Mouse (Mus musculus) embryonic facial prominence, embryonic 15.5 days (tissue): ENCODE data around the gene Wwc2. TPM values are rescaled to one million over a fixed set of nuclear protein-coding genes. Genes with fewer than 3 reads are reported as not detected.

Experiments used
- ATAC-seq: fragments of 200-750 bp; cut with Nextera tagmentation; 2 replicates; pipeline ENCODE4 v1.8.0; 2017; ENCODE audit warnings: low read depth, moderate TSS enrichment; ENCODE audit not compliant: insufficient number of reproducible peaks, low FRiP score, low TSS enrichment
- H3K27ac ChIP-seq: fragments of 300-500 bp; sonication (generic); replicated peaks from 2 replicates; pipeline ENCODE4 v1.5.1; 2015; ENCODE audit warnings: mild to moderate bottlenecking, inconsistent platforms
- H3K27me3 ChIP-seq: fragments of 300-500 bp; sonication (generic); 2 replicates; pipeline ENCODE4 v1.6.1; 2015; ENCODE audit warnings: inconsistent platforms
- H3K36me3 ChIP-seq: fragments of 300-500 bp; sonication (generic); 2 replicates; pipeline ENCODE4 v1.6.1; 2015; ENCODE audit warnings: mild to moderate bottlenecking, inconsistent platforms
- H3K4me1 ChIP-seq: fragments of 300-500 bp; sonication (generic); 2 replicates; pipeline ENCODE4 v1.6.1; 2015; ENCODE audit warnings: inconsistent platforms
- H3K4me2 ChIP-seq: fragments of 300-500 bp; sonication (generic); replicated peaks from 2 replicates; pipeline ENCODE4 v1.6.1; 2015; ENCODE audit warnings: mild to moderate bottlenecking, inconsistent platforms
- H3K4me3 ChIP-seq: fragments of 300-500 bp; sonication (generic); replicated peaks from 2 replicates; pipeline ENCODE4 v1.5.1; 2015; ENCODE audit warnings: mild to moderate bottlenecking, inconsistent platforms
- H3K9ac ChIP-seq: fragments of 300-500 bp; sonication (generic); 2 replicates; pipeline ENCODE4 v1.6.1; 2015; ENCODE audit warnings: inconsistent platforms
- H3K9me3 ChIP-seq: fragments of 300-500 bp; sonication (generic); replicated peaks from 2 replicates; pipeline ENCODE4 v1.6.1; 2016; ENCODE audit warnings: inconsistent platforms
- WGBS: fragments of 180-500 bp; shearing (Covaris S2); methylation state at CpG from one replicate; pipeline ENCODE4 v1.1.7; 2015; 5-methylcytosine and 5-hydroxymethylcytosine counted together
- polyA plus RNA-seq: library from polyadenylated mRNA; unstranded; fragments of >200 nt; fragmentation: Nextera tagmentation; extraction: Ambion mirVana; gene quantifications from 2 replicates; pipeline ENCODE4 v1.2.1, GENCODE M21; 2015

Gene Wwc2
- polyA plus RNA-seq, 1 experiment from 2014 or later: 12.0 TPM

DNA sequence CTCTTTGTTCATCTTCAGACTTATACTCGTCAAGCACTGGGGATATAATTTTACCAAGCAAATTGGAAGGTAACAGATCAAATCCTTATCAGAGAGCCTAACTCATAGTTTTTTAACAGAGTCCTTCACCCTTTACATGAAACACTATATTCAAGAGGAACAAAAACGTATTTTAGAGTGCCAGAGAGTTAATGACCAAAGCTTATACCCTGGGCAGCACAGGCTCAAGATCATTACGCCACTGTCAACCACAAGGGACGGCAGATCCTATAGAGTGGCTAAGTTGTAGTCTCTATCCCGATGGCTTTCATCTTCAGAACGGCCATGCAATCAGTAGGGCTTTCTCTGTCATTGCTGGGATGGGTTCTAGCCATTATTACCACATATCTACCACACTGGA is 168.9 kb downstream of the Wwc2 start, which contains the start of gene Cldn24:
TSS of gene Cldn24 (plus strand) at position 301 of the 400 bp plus-strand sequence.
- H3K36me3 ChIP-seq: no peaks in the 10 kb centered on the region
- no peak within 1 kb of the TSS for H3K4me3 ChIP-seq
- H3K4me2 ChIP-seq: no peak within 1 kb of the TSS
- WGBS: 74% methylated on average over 6 of the region's 6 CpGs
- H3K27me3 ChIP-seq: no peaks in the 10 kb centered on the region
- no peak for ATAC-seq
- peaks cover 9% of the 10 kb centered on the region; the same call in 1 of the 2 replicates for H3K4me1 ChIP-seq
- no peaks in the 10 kb centered on the region for H3K9me3 ChIP-seq
- no peak within 1 kb of the TSS for H3K27ac ChIP-seq
- no peak within 1 kb of the TSS for H3K9ac ChIP-seq

DNA sequence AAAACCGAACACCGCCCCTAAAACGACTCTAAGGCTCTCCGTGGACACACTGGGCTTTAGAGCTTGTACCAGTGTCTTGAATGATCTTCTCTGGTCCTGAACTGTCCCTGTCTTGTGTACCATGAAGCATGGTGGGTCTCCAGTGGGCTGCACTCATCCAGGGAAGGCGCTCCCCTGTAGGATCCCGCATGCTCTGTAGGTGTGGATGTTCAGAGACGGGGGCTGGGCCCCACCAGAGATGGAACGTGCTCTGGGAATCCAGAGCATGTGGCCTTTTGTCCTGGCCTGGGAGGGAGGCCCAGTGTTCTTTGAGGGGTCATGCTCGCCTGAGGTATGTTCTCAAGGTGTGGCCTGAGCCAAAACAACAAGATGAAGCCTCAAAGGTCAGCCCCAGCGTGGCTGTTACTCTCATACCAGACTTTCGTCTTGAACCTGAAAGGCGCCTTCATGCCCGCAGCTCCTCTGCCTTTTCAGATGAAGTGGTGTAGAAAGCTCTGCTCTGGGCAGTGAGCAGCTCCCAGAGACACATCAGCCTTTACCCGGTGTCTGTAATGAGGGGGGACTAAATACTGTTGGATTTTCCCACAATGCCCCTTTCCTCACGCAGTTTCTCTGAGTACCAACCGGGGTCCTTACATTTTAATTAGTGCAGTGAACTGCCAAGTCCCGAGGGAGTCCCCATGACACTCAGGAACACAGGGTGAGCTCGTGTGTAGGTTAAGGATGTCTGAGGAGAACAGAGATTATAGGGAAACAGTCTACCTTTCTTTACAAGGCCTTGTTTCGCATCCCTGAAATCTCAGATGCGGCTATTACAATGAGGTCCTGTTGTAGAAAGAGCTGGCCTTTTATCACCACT is 169.6 kb downstream of the Wwc2 start:
- Histone ChIP-seq H3K36me3 (no peaks in the 10 kb centered on the region), H3K9me3 (no peaks in the 10 kb centered on the region), H3K27me3 (no peaks in the 10 kb centered on the region), H3K4me2 (no peak overlapping the region), H3K9ac (no peak overlapping the region), H3K27ac (no peak overlapping the region), H3K4me1 (peaks cover 9% of the 10 kb centered on the region; the same call in 1 of the 2 replicates), H3K4me3 (no peak overlapping the region)
- ATAC-seq: no peak
- WGBS: 85% methylated on average over 20 of the region's 20 CpGs

DNA sequence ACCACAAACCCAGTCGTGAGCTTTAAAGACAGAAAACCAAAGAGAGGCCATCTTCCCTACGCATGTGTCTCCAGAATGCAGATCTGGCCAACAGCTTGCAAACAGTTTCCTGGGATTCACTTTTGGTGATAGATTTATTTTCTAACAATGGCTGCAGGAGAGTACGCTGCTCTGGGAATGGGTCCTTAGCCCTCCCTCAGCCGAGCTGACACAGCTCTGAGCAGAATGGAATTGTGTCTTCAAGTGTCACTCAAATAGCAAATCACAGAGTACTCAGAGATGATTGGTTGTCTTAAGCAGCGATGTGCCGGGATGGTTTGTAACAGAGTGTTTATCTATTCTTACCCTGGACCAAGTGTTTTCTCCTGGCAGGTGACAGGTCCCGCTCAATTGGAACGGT is 171.7 kb downstream of the Wwc2 start:
- WGBS: 83% methylated on average over 8 of the region's 8 CpGs
- Histone ChIP-seq H3K4me3 (no peak overlapping the region), H3K36me3 (no peaks in the 10 kb centered on the region), H3K4me1 (peaks cover 5% of the 10 kb centered on the region; the same call in 1 of the 2 replicates), H3K9ac (no peak overlapping the region), H3K27ac (no peak overlapping the region), H3K9me3 (no peaks in the 10 kb centered on the region), H3K27me3 (no peaks in the 10 kb centered on the region), H3K4me2 (no peak overlapping the region)
- no peak for ATAC-seq

DNA sequence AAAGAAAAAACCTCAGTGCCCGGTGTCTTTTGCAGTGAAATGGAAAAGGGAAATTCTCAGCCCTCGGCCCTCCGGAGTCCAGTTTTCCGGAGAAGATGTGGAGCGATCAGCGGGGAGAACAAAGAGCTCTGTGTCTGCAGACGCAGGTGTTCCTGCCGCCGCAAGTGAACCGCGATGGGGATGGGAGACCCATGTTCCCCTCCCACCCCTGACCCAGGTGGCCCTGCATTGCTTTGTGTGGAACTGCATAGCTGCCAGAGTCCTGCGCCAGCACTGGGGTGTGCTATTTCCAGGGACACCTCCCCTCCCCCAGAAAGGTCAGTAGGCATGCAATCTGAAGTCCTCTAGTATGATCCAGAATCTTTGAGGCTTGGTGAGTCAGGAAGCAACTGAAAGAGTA is 179.5 kb downstream of the Wwc2 start:
- no peaks in the 10 kb centered on the region for H3K36me3 ChIP-seq
- no peak overlapping the region for H3K4me2 ChIP-seq
- ATAC-seq: no peak
- 66% methylated on average over 12 of the region's 12 CpGs for WGBS
- H3K27me3 ChIP-seq: no peaks in the 10 kb centered on the region
- no peaks in the 10 kb centered on the region for H3K9me3 ChIP-seq
- H3K27ac ChIP-seq: no peak overlapping the region
- no peak overlapping the region for H3K4me3 ChIP-seq
- H3K4me1 ChIP-seq: no peaks in the 10 kb centered on the region
- H3K9ac ChIP-seq: no peak overlapping the region

DNA sequence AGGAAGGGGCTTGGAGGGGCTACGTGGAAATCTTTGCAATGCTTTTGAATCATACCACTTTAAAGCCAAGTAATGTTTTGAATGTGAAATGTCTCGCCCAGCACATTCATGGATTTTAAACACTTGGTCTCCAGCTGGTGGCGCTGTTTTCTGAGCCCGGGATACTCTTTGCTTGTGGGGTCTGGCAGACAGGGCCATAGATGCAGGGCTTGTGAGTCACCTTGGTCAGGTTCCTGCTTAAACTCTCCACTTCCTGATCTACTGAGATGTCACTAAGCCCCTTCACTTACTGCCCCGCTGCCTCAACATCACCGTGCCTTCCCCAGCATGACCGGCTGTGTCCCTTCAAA is 180.1 kb downstream of the Wwc2 start:
- Histone ChIP-seq H3K36me3 (no peaks in the 10 kb centered on the region), H3K27me3 (no peaks in the 10 kb centered on the region), H3K4me2 (no peak overlapping the region), H3K9ac (no peak overlapping the region), H3K27ac (no peak overlapping the region), H3K4me3 (no peak overlapping the region), H3K4me1 (no peaks in the 10 kb centered on the region), H3K9me3 (no peaks in the 10 kb centered on the region)
- 72% methylated on average over 7 of the region's 7 CpGs for WGBS
- no peak for ATAC-seq

DNA sequence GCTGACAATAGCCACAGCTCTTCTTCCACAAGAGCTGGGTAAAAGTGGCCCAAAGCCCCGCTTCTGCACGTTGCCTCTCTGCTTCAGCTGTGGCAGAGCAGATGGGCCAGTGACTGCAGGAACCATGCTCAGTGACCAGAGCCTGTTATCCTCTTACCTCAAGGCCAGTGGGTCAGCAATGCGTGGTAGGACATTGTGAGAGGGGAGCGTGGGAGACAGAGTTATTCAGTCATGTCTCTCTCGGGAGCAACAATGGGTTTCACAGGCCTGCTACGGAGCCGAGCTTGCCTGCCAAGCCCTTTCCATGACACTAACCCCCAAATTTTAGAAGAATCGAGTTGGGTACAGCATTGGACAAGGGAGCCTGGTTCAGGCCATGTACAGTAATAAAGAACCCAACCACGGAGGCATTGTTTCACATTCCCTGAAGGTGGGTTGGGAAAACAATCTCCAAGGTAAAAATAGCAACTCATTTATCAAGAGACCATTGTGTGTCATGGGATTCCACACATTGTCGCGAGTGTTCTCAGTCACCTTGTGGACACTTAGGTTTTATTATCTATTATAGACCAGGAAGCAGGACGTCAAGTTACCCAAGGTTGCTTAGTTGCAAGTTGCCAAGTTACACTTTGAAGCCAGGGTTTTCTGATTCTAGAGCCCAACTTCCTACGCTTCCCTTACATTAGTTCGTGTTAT is 180.6 kb downstream of the Wwc2 start:
- 85% methylated on average over 14 of the region's 14 CpGs for WGBS
- Histone ChIP-seq H3K27me3 (no peaks in the 10 kb centered on the region), H3K9me3 (no peaks in the 10 kb centered on the region), H3K9ac (no peak overlapping the region), H3K27ac (no peak overlapping the region), H3K4me2 (no peak overlapping the region), H3K36me3 (no peaks in the 10 kb centered on the region), H3K4me3 (no peak overlapping the region), H3K4me1 (no peaks in the 10 kb centered on the region)
- ATAC-seq: no peak

DNA sequence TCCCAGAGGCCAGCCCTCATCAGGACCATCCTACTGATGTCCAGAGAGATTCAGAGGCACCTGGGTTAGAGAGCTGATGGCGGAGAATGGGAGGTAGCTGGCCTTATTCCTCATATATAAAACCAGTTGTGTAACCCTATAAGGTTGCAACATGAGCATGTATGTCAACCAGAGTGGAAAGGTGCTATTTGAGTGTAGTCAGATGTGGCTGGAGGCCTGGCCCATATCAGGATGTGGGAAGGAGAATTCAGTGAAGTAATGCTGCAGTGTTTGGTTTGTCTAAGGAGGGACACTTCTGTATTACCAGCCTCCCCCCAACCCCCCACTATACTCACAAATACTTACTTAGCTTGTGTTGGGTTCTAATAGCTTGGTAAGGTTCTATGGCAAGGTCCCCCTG is 186.5 kb downstream of the Wwc2 start:
- H3K4me3 ChIP-seq: no peak overlapping the region
- no peak overlapping the region for H3K27ac ChIP-seq
- no peaks in the 10 kb centered on the region for H3K9me3 ChIP-seq
- H3K36me3 ChIP-seq: no peaks in the 10 kb centered on the region
- 89% methylated on average over 1 of the region's 1 CpGs for WGBS
- H3K4me2 ChIP-seq: no peak overlapping the region
- no peak for ATAC-seq
- no peaks in the 10 kb centered on the region for H3K27me3 ChIP-seq
- H3K4me1 ChIP-seq: no peaks in the 10 kb centered on the region
- H3K9ac ChIP-seq: no peak overlapping the region

DNA sequence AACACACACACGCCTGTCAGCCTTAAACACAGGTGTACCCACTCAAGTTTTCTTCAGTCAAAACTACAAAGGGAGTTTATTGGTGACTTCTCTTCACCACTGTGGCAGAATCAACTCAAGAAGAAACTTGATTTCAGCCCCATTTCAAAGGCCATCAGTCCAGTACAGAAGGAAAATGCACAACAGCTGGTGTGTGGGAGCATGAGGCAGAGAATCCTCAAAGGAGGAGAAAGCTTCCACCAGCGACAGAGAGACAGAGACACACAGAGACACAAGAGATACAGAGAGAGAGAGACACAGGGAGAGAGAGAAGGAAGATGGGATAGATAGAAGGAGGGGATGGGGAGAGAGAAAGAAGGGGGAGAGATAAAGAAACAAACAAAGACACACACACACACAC is 188.4 kb downstream of the Wwc2 start:
- Histone ChIP-seq H3K36me3 (no peaks in the 10 kb centered on the region), H3K27me3 (no peaks in the 10 kb centered on the region), H3K4me1 (no peaks in the 10 kb centered on the region), H3K4me3 (no peak overlapping the region), H3K27ac (no peak overlapping the region), H3K9ac (no peak overlapping the region), H3K9me3 (no peaks in the 10 kb centered on the region), H3K4me2 (no peak overlapping the region)
- 77% methylated on average over 2 of the region's 2 CpGs for WGBS
- ATAC-seq: no peak

DNA sequence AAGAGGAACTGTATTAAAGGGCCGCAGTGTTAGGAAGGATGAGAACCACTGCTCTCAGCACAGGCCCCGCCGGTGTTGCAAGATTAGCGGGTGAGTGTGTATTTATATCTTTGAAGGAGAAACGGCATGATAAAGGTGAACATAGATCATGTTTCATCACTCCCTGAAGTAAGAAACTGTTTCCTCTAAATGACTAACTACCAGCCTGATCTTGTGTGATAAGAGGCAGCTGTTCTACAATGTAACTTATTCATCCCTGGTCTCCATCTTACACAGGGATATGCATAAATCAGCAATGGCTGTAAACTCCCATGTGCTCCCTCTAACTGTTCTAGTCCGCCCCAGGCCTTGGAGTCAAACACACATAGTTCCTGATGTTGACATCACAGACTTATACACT is 191.3 kb downstream of the Wwc2 start:
- H3K27me3 ChIP-seq: no peaks in the 10 kb centered on the region
- no peak for ATAC-seq

DNA sequence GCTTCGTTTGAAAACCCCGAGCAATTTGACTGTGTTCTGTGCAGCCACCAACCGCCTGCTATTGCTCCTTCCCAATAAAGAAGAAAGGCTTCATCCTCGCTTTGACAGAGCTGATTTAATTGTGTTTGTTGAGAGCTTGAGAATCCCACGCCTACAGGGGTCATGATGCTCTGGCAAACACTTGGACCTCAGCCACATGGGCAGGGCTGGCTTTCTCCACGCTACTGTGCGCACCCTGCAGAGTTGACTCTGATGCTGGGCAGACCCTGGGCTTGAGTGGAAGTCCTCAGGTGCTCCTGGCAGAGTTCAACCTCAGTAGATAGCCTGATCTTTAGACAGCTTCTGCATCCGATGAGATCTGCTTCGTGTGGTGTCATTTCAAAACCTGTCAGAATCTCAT is 198.7 kb downstream of the Wwc2 start:
- 57% methylated on average over 9 of the region's 9 CpGs for WGBS
- Histone ChIP-seq H3K9me3 (no peaks in the 10 kb centered on the region), H3K36me3 (no peaks in the 10 kb centered on the region), H3K4me3 (no peak overlapping the region), H3K4me2 (no peak overlapping the region), H3K4me1 (no peaks in the 10 kb centered on the region), H3K27me3 (no peaks in the 10 kb centered on the region), H3K27ac (no peak overlapping the region), H3K9ac (no peak overlapping the region)
- no peak for ATAC-seq

More for the DNA sequence above, 191.3 kb downstream of the Wwc2 start:
- WGBS: 72% methylated on average over 6 of the region's 6 CpGs
- Histone ChIP-seq H3K36me3 (no peaks in the 10 kb centered on the region), H3K4me3 (no peak overlapping the region), H3K9ac (no peak overlapping the region), H3K27ac (no peak overlapping the region), H3K4me2 (no peak overlapping the region), H3K9me3 (no peaks in the 10 kb centered on the region), H3K4me1 (no peaks in the 10 kb centered on the region)

DNA sequence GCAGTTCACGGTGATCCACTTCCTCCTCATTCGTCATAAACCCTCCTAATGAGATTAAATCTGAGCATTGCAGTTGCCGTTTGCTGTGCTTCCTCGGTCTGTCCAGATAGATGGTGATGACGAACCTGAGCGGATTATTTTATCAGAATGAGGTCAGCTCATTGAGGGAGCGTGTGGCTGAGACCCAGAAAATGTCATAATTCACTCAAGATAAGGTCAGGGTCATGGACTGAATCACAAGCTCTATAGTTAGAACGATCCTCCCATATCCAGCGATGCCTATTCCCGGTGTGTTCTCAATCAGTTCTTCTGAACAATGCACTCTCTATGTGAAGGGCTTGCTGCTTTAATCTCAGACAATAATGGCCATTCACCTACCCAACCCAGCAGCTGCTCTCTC is 203.0 kb downstream of the Wwc2 start:
- H3K27ac ChIP-seq: no peak overlapping the region
- no peak for ATAC-seq
- H3K4me1 ChIP-seq: no peaks in the 10 kb centered on the region
- no peak overlapping the region for H3K9ac ChIP-seq
- no peaks in the 10 kb centered on the region for H3K27me3 ChIP-seq
- H3K4me3 ChIP-seq: no peak overlapping the region
- H3K4me2 ChIP-seq: no peak overlapping the region
- WGBS: 34% methylated on average over 10 of the region's 10 CpGs
- no peaks in the 10 kb centered on the region for H3K36me3 ChIP-seq
- no peaks in the 10 kb centered on the region for H3K9me3 ChIP-seq
